Mouse (Mus musculus): ENCODE measurements around the gene Ptpru.
"Not testable (repeated sequence)": the region's sequence is repeated elsewhere in the genome, so short reads cannot be mapped to it uniquely, and the experiment has no call there.

Ptpru gene

GRCm38 (mm10) chr4:131836351-131836881, 1.7 kb downstream of the Ptpru start:
- DNase-seq (ENCODE audit: low spot score in 2 of 2) = peak; percentile 40 to 44

GRCm38 (mm10) chr4:131833971-131834609, 4.0 kb downstream of the Ptpru start:
- no peak for DNase-seq (ENCODE audit: low spot score in 2 of 2)

- DNase-seq (ENCODE audit: low spot score in 2 of 2) = no peak
Observed at GRCm38 (mm10) chr4:131832759-131833407, 5.2 kb downstream of the Ptpru start.

- DNase-seq (ENCODE audit: low spot score in 2 of 2) = no peak
Observed at GRCm38 (mm10) chr4:131831546-131832045, 6.5 kb downstream of the Ptpru start.

- no peak for DNase-seq (ENCODE audit: low spot score in 2 of 2)
Observed at GRCm38 (mm10) chr4:131829123-131829522, 9.0 kb downstream of the Ptpru start.

GRCm38 (mm10) chr4:131826905-131827304, 11.2 kb downstream of the Ptpru start:
- no peak for DNase-seq (ENCODE audit: low spot score in 2 of 2)

- peak in 1 of 2 experiments; percentile 12 for DNase-seq (ENCODE audit: low spot score in 2 of 2)
Observed at GRCm38 (mm10) chr4:131825830-131826229, 12.3 kb downstream of the Ptpru start.

- no peak for DNase-seq (ENCODE audit: low spot score in 2 of 2)
Observed at GRCm38 (mm10) chr4:131824939-131825338, 13.1 kb downstream of the Ptpru start.

- DNase-seq (ENCODE audit: low spot score in 2 of 2) = no peak
Observed at GRCm38 (mm10) chr4:131822583-131822982, 15.5 kb downstream of the Ptpru start.

GRCm38 (mm10) chr4:131821161-131821731, 16.8 kb downstream of the Ptpru start:
- DNase-seq (ENCODE audit: low spot score in 2 of 2) = no peak

- DNase-seq (ENCODE audit: low spot score in 2 of 2) = no peak
Observed at GRCm38 (mm10) chr4:131818926-131819325, 19.2 kb downstream of the Ptpru start.

GRCm38 (mm10) chr4:131815774-131816173, 22.3 kb downstream of the Ptpru start:
- no peak for DNase-seq (ENCODE audit: low spot score in 2 of 2)

GRCm38 (mm10) chr4:131814869-131815268, 23.2 kb downstream of the Ptpru start:
- no peak for DNase-seq (ENCODE audit: low spot score in 2 of 2)

- no peak for DNase-seq (ENCODE audit: low spot score in 2 of 2)
Observed at GRCm38 (mm10) chr4:131813798-131814197, 24.3 kb downstream of the Ptpru start.

- DNase-seq (ENCODE audit: low spot score in 2 of 2) = no peak
Observed at GRCm38 (mm10) chr4:131812458-131812857, 25.6 kb downstream of the Ptpru start.

- no peak for DNase-seq (ENCODE audit: low spot score in 2 of 2)
Observed at GRCm38 (mm10) chr4:131805255-131805654, 32.8 kb downstream of the Ptpru start.

- not testable (repeated sequence) for DNase-seq (ENCODE audit: low spot score in 2 of 2)
Observed at GRCm38 (mm10) chr4:131804732-131805131, 33.4 kb downstream of the Ptpru start.

- DNase-seq (ENCODE audit: low spot score in 2 of 2) = no peak
Observed at GRCm38 (mm10) chr4:131803846-131804245, 34.2 kb downstream of the Ptpru start.

- DNase-seq (ENCODE audit: low spot score in 2 of 2) = no peak
Observed at GRCm38 (mm10) chr4:131798968-131799367, 39.1 kb downstream of the Ptpru start.

- no peak for DNase-seq (ENCODE audit: low spot score in 2 of 2)
Observed at GRCm38 (mm10) chr4:131797920-131798319, 40.2 kb downstream of the Ptpru start.

GRCm38 (mm10) chr4:131797483-131797882, 40.6 kb downstream of the Ptpru start:
- DNase-seq (ENCODE audit: low spot score in 2 of 2) = peak; percentile 65 to 68

GRCm38 (mm10) chr4:131796312-131797080, 41.6 kb downstream of the Ptpru start:
- DNase-seq (ENCODE audit: low spot score in 2 of 2) = peak; percentile 22 to 31
